Mouse (Mus musculus) embryonic facial prominence, embryonic 12.5 days (tissue): ENCODE measurements around the gene Scube2. TPM values are rescaled to one million over a fixed set of nuclear protein-coding genes. Genes with fewer than 3 reads are reported as not detected.

Source experiments
- ATAC-seq: fragments of 200-750 bp; cut with Nextera tagmentation; 2 replicates; pipeline ENCODE4 v1.8.0; 2017; ENCODE audit not compliant: insufficient number of reproducible peaks, insufficient read depth, low FRiP score, low TSS enrichment
- H3K27ac ChIP-seq: fragments of 300-500 bp; sonication (generic); 2 replicates; pipeline ENCODE4 v1.5.1; 2016; ENCODE audit warnings: mild to moderate bottlenecking
- H3K27me3 ChIP-seq: fragments of 300-500 bp; sonication (generic); 2 replicates; pipeline ENCODE4 v1.6.1; 2016; ENCODE audit warnings: mild to moderate bottlenecking, moderate library complexity
- H3K36me3 ChIP-seq: fragments of 300-500 bp; sonication (generic); 2 replicates; pipeline ENCODE4 v1.6.1; 2016; ENCODE audit warnings: mild to moderate bottlenecking
- H3K4me1 ChIP-seq: fragments of 300-500 bp; sonication (generic); 2 replicates; pipeline ENCODE4 v1.6.1; 2016
- H3K4me2 ChIP-seq: fragments of 300-500 bp; sonication (generic); replicated peaks from 2 replicates; pipeline ENCODE4 v1.6.1; 2016; ENCODE audit warnings: mild to moderate bottlenecking, moderate library complexity
- H3K4me3 ChIP-seq: fragments of 300-500 bp; sonication (generic); 2 replicates; pipeline ENCODE4 v1.5.1; 2016; ENCODE audit warnings: mild to moderate bottlenecking
- H3K9ac ChIP-seq: fragments of 300-500 bp; sonication (generic); 2 replicates; pipeline ENCODE4 v1.6.1; 2016; ENCODE audit warnings: mild to moderate bottlenecking, moderate library complexity
- H3K9me3 ChIP-seq: fragments of 300-500 bp; sonication (generic); 2 replicates; pipeline ENCODE4 v1.6.1; 2016; ENCODE audit warnings: mild to moderate bottlenecking, moderate library complexity
- WGBS: fragments of 180-500 bp; shearing (Covaris S2); methylation state at CpG from one replicate; pipeline ENCODE4 v1.1.7; 2016; 5-methylcytosine and 5-hydroxymethylcytosine counted together
- polyA plus RNA-seq: library from polyadenylated mRNA; unstranded; fragments of >200 nt; fragmentation: Nextera tagmentation; extraction: Ambion mirVana; gene quantifications from 2 replicates; pipeline ENCODE4 v1.2.1, GENCODE M21; 2016

Scube2 gene
- polyA plus RNA-seq, 1 experiment from 2014 or later: 1.4 TPM

DNA sequence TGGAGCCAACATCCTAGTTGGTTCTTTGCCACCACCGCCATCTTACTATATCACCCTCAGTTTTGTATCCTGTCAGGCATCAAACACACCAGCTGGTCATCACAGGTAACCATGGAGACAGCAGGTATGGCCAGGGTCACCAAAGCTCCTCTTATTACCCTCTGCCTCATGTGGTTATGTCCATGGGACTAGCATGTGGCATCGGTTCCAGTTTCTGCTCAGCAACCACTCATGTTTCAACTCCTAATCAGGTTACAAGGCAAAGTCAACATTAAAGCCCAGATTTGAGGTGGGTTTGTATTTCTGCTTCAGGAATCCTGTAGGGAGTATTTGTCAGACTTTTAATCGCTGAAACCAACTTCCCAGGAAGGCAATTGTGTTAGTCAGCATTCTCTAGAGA, 74.7 kb downstream of the Scube2 start:
- H3K4me1 ChIP-seq: no peaks in the 10 kb centered on the region
- 60% methylated on average over 3 of the region's 3 CpGs for WGBS
- H3K9ac ChIP-seq: no peak overlapping the region
- H3K36me3 ChIP-seq: no peaks in the 10 kb centered on the region
- no peak overlapping the region for H3K4me2 ChIP-seq
- H3K4me3 ChIP-seq: no peak overlapping the region
- no peaks in the 10 kb centered on the region for H3K9me3 ChIP-seq
- H3K27me3 ChIP-seq: no peaks in the 10 kb centered on the region
- H3K27ac ChIP-seq: no peak overlapping the region
- ATAC-seq: no peak

- peaks cover 4% of the 10 kb centered on the region for H3K27me3 ChIP-seq
- H3K4me3 ChIP-seq: no peak overlapping the region
- no peaks in the 10 kb centered on the region for H3K36me3 ChIP-seq
- H3K4me1 ChIP-seq: no peaks in the 10 kb centered on the region
- H3K4me2 ChIP-seq: no peak overlapping the region
- 86% methylated on average over 2 of the region's 2 CpGs for WGBS
- no peaks in the 10 kb centered on the region for H3K9me3 ChIP-seq
- no peak overlapping the region for H3K9ac ChIP-seq
- no peak for ATAC-seq
- no peak overlapping the region for H3K27ac ChIP-seq
These were observed 77.6 kb downstream of the Scube2 start for GRCm38 (mm10) chr7:109787860-109788259.

GRCm38 (mm10) chr7:109783281-109783680, 82.2 kb downstream of the Scube2 start:
- Histone ChIP-seq H3K9me3 (no peaks in the 10 kb centered on the region), H3K27me3 (peaks cover 48% of the 10 kb centered on the region), H3K4me1 (peaks cover 10% of the 10 kb centered on the region; the same call in 1 of the 2 replicates), H3K4me2 (no peak overlapping the region), H3K27ac (no peak overlapping the region), H3K9ac (no peak overlapping the region), H3K36me3 (no peaks in the 10 kb centered on the region), H3K4me3 (no peak overlapping the region)
- 40% methylated on average over 7 of the region's 7 CpGs for WGBS
- no peak for ATAC-seq

DNA sequence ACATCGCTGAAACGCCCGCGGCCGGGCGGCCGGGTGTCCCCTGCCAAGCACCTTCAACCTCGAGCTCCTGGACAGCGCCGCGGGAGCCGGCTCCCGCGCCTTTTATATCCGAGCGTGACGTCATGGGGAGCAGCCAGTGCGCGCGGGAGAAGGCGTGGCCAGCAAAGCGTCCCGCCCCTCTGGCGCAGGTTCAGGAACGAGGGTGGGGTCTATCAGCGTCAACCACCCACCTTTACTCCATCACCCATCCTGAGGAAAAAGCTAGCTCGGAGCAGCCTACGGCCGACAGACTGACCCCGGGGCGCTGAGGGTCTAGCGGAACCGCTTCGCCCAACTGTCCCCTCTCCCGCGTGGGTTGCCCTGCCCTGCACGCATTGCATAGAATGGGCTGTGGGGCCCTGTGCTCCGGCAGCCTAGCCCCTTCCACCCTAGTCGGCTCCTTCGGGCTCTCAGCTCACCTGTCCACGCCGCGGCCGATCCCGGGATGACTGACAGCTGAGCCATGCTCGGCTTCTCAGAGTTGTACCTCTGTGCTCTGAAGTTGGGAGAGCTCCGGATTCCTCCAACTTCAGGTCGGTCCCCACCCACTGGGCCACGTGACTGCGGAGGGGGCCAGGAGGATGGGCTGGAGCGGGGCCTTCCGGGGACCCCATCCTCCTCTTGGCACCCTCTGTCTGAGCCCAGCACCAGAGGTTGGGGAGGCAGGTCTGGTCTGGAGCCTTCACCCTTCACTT, 83.8 kb downstream of the Scube2 start, which contains the start of gene Nrip3:
Gene Nrip3 (minus strand): TSS at position 556 of the 734 bp plus-strand sequence.
- Histone ChIP-seq H3K4me2 (peak within 1 kb of the TSS; percentile 99), H3K4me3 (peak within 1 kb of the TSS; percentile 52), H3K36me3 (no peaks in the 10 kb centered on the region), H3K4me1 (peaks cover 10% of the 10 kb centered on the region; the same call in 1 of the 2 replicates), H3K27me3 (peaks cover 50% of the 10 kb centered on the region), H3K27ac (no peak within 1 kb of the TSS), H3K9me3 (no peaks in the 10 kb centered on the region), H3K9ac (peak within 1 kb of the TSS; percentile 42; the same call in 1 of the 2 replicates)
- peak; percentile 76 for ATAC-seq
- WGBS: 1% methylated on average over 52 of the region's 52 CpGs

DNA sequence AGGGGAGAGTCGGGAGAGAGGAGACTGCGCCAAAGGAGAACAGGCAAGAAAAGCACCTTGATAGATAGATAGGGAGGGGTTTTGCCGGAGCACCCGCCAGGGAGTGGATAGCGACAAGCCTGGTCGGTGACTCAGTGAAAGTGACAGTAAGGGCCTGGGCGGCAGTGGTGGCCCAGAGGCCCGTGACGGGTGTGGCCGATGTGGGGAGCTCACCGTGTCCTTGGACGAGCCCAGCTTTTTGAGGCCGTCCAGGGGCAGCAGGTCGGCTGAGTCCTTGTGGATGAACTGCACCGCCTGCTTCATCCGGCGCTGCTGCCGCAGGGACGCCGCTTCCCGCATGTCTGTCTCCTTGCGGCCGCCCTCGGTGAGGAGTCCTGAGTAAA, 84.4 kb downstream of the Scube2 start:
- H3K27ac ChIP-seq: no peak overlapping the region
- ATAC-seq: peak; percentile 52; the same call in 1 of the 2 replicates
- H3K4me1 ChIP-seq: peaks cover 10% of the 10 kb centered on the region; the same call in 1 of the 2 replicates
- no peaks in the 10 kb centered on the region for H3K9me3 ChIP-seq
- H3K27me3 ChIP-seq: peaks cover 50% of the 10 kb centered on the region
- WGBS: under 1% methylated on average over 24 of the region's 24 CpGs
- H3K36me3 ChIP-seq: no peaks in the 10 kb centered on the region
- H3K4me2 ChIP-seq: peak overlapping the region; percentile 99
- H3K9ac ChIP-seq: peak overlapping the region; percentile 42; the same call in 1 of the 2 replicates
- H3K4me3 ChIP-seq: peak overlapping the region; percentile 52

GRCm38 (mm10) chr7:109772251-109772650, 93.2 kb downstream of the Scube2 start:
- Histone ChIP-seq H3K4me1 (no peaks in the 10 kb centered on the region), H3K27me3 (0 out of 2 replicates have a peak, but pooled peaks cover under 1% of the 10 kb centered on the region), H3K4me3 (no peak overlapping the region), H3K9me3 (no peaks in the 10 kb centered on the region), H3K9ac (no peak overlapping the region), H3K27ac (no peak overlapping the region), H3K36me3 (no peaks in the 10 kb centered on the region), H3K4me2 (no peak overlapping the region)
- no peak for ATAC-seq

GRCm38 (mm10) chr7:109768699-109769383, 96.6 kb downstream of the Scube2 start:
- no peak overlapping the region for H3K4me2 ChIP-seq
- 62% methylated on average over 2 of the region's 2 CpGs for WGBS
- ATAC-seq: no peak
- no peak overlapping the region for H3K27ac ChIP-seq
- no peaks in the 10 kb centered on the region for H3K36me3 ChIP-seq
- no peak overlapping the region for H3K4me3 ChIP-seq
- no peak overlapping the region for H3K9ac ChIP-seq
- H3K9me3 ChIP-seq: no peaks in the 10 kb centered on the region
- H3K4me1 ChIP-seq: no peaks in the 10 kb centered on the region
- H3K27me3 ChIP-seq: no peaks in the 10 kb centered on the region

DNA sequence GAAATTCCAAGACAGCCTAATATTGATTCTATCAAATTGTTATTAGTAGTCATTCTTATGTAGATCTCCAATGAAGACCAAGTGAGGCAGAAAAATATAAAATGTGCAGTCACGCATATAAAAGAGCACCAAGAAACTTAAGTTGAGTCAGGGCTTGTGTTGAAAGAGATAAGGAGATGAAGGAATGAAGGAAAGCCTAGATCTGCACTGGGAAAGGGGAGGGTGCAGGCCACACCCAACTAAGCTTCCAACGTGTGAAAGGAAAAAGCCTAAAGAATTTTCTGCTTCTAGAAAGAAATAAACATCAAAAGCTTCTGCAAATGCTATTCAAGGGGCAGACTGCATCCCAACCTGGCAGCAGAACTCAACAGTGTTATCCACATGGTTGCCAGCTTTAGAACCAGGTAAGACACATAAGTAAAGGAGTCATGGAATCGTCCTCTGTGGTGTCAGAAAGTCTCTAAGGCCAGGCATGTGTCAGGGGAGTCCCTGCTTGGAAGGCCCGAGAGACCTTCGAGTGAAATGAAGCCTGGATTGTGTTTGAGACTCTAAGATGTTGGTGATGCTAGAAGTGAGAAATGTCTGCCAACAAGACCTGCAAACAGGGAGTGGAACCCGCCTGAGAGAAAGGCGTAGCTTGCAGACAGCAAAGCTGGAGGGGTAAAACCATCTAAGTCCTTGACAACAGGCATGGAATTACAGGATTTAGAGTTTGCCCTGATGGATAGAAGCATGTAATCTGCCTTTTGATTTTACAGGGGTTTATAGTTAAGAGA, 97.7 kb downstream of the Scube2 start:
- no peak for ATAC-seq
- H3K4me1 ChIP-seq: no peaks in the 10 kb centered on the region
- no peaks in the 10 kb centered on the region for H3K36me3 ChIP-seq
- no peaks in the 10 kb centered on the region for H3K27me3 ChIP-seq
- 79% methylated on average over 7 of the region's 7 CpGs for WGBS
- no peaks in the 10 kb centered on the region for H3K9me3 ChIP-seq
- H3K4me2 ChIP-seq: no peak overlapping the region
- no peak overlapping the region for H3K4me3 ChIP-seq
- no peak overlapping the region for H3K9ac ChIP-seq
- no peak overlapping the region for H3K27ac ChIP-seq

GRCm38 (mm10) chr7:109764009-109764408, 101.5 kb downstream of the Scube2 start:
- Histone ChIP-seq H3K4me2 (no peak overlapping the region), H3K9ac (no peak overlapping the region), H3K4me1 (no peaks in the 10 kb centered on the region), H3K36me3 (no peaks in the 10 kb centered on the region), H3K4me3 (no peak overlapping the region), H3K27me3 (no peaks in the 10 kb centered on the region), H3K27ac (no peak overlapping the region), H3K9me3 (no peaks in the 10 kb centered on the region)
- ATAC-seq: no peak
- 72% methylated on average over 2 of the region's 2 CpGs for WGBS

DNA sequence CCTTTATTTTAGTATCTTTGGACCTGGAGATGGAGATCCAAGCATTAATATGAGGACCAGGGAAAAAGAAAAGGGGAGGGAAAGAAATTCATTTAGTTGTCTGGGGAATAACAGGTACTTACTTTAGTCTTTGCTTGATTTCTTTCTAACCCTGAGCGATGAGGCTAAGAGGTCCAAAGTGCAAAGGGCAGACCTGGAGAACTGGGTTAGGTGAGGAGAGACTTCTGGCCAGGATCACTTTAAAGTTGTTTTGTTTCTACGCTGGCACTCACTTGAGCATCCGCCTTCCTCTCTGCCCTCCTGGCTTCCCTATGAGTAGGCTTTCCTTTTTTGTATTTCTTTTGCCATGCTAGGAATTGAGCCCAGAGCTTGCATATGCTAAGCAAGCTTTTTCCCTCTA, 109.2 kb downstream of the Scube2 start:
- Histone ChIP-seq H3K4me1 (peaks cover 6% of the 10 kb centered on the region), H3K27ac (no peak overlapping the region), H3K36me3 (no peaks in the 10 kb centered on the region), H3K27me3 (no peaks in the 10 kb centered on the region), H3K4me2 (no peak overlapping the region), H3K4me3 (no peak overlapping the region), H3K9me3 (no peaks in the 10 kb centered on the region), H3K9ac (no peak overlapping the region)
- WGBS: 88% methylated on average over 3 of the region's 3 CpGs
- no peak for ATAC-seq

DNA sequence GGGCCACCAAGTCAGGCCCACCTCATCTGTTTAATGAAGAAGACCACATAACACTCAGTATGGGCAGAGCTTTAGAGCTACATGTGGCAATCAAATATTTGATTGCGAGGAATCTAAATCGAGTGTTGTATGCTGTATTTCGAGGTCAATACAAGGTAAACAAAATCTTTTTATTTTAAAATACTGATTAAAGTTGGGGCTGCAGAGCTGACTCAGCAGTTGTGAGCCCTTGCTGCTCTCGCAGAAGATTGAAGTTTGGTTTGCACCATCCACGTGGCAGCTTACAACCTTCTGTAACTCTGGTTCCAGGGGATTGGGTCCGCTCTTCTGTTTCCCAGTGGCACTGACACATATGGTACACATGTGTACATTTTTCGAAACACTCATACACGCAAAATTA, 111.4 kb downstream of the Scube2 start:
- Histone ChIP-seq H3K27me3 (no peaks in the 10 kb centered on the region), H3K27ac (no peak overlapping the region), H3K36me3 (no peaks in the 10 kb centered on the region), H3K9me3 (no peaks in the 10 kb centered on the region), H3K9ac (no peak overlapping the region), H3K4me1 (peaks cover 6% of the 10 kb centered on the region), H3K4me3 (no peak overlapping the region), H3K4me2 (no peak overlapping the region)
- 87% methylated on average over 8 of the region's 8 CpGs for WGBS
- no peak for ATAC-seq
